Mouse (Mus musculus): ENCODE data around the gene 2210011C24Rik.
"Not testable (repeated sequence)": the region's sequence is repeated elsewhere in the genome, so short reads cannot be mapped to it uniquely, and the experiment has no call there.

Gene 2210011C24Rik

GRCm38 (mm10) chr8:83996567-83997505 lies 15.1 kb downstream of the 2210011C24Rik start:
- DNase-seq (ENCODE audit: low read depth in 2 of 2, low spot score in 2 of 2): peak; percentile 38 to 44

DNA sequence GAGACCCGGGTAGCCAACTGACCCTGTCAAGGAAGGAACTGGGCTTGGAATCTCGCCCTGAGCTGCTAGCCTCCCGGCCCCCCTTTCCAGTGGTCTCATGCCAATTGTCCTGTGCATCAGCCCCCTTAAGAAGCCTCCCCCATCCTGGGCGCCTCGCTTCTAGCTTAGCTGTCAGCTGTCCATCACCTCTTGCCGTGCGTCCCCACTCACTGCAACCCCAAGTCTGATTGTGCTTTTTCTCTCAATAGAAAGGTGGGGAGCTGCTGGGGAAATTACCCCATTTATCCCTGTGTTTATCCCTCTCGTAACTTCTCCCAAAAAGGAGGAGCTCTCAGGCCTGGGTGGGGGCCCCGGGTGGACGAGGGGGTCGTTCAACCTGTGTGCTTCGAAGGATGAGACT lies 16.0 kb downstream of the 2210011C24Rik start:
- no peak for DNase-seq (ENCODE audit: low read depth in 2 of 2, low spot score in 2 of 2)

GRCm38 (mm10) chr8:83994030-83994429 lies 17.9 kb downstream of the 2210011C24Rik start:
- no peak for DNase-seq (ENCODE audit: low read depth in 2 of 2, low spot score in 2 of 2)

DNA sequence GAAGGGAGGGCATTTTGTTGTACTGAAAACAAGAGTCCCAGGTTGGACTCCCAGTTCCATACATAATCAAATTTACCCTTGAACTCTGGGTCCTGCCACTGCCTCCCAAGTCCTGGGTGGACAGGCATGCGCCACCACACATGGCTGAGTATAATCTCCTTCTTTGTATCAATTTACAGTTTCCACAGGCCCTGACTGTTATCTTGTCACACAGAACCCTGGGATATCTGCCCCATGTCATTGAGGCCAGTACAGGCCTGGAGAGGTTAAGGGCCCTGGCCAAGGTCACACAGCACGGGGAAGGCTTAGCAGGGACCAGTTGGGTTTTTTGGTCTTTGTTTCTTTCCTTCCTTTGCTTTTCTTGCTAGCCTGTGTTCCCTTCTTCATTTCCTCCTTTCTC lies 19.5 kb downstream of the 2210011C24Rik start:
- DNase-seq (ENCODE audit: low read depth in 2 of 2, low spot score in 2 of 2): no peak

DNA sequence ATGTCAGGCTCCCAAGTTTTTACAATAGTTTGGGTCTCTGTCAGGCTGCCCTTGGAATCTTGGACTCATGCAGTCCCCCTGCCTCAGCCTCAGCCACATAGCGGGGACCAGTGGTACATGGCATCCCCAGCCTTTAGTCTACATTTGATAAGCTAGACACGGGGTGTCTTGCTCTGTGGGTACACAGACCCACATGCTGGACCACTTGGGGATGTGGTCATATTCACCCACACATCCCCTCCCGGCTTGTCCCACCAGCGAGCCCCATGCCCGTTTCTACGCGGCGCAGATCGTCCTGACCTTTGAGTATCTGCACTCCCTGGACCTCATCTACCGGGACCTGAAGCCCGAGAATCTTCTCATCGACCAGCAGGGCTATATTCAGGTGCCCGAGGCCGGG lies 21.8 kb downstream of the 2210011C24Rik start:
- no peak for DNase-seq (ENCODE audit: low read depth in 2 of 2, low spot score in 2 of 2)

GRCm38 (mm10) chr8:83989243-83989642 lies 22.7 kb downstream of the 2210011C24Rik start:
- DNase-seq (ENCODE audit: low read depth in 2 of 2, low spot score in 2 of 2): no peak

DNA sequence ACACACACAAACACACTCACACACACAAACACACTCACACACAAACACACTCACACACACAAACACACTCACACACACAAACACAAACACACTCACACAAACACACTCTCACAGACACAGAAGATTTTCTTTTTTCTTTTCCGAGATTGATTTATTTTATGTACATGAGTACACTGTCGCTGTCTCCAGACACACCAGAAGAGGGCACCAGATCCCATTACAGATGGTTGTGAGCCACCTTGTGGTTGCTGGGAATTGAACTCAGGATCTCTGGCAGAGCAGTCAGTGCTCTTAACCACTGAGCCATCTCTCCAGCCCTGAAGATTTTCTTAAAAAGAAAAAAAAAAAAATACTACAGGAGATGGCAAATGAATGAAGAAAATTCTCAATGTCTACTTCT lies 28.7 kb downstream of the 2210011C24Rik start:
- not testable (repeated sequence) for DNase-seq (ENCODE audit: low read depth in 2 of 2, low spot score in 2 of 2)

GRCm38 (mm10) chr8:83982449-83982848 lies 29.5 kb downstream of the 2210011C24Rik start:
- DNase-seq (ENCODE audit: low read depth in 2 of 2, low spot score in 2 of 2): no peak

DNA sequence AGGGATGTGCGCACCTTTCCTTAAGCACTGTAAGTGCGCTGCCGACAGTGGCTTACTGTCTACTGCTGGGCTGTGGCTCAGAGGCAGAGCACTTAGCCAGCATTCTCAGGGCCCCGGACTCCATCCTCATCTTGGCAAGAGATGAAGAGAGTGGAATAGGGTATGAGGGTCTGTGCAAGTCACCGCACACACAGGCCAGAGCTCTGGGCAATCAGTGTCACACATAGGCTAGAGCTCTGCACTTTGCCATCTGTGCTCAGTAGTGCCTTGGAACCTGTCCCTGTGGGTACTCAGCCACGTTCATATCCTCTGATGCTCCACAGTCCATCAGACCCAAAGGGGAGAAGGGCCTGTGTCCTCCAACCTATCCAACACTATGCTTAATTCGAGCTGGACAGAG lies 30.4 kb downstream of the 2210011C24Rik start:
- DNase-seq (ENCODE audit: low read depth in 2 of 2, low spot score in 2 of 2): no peak

DNA sequence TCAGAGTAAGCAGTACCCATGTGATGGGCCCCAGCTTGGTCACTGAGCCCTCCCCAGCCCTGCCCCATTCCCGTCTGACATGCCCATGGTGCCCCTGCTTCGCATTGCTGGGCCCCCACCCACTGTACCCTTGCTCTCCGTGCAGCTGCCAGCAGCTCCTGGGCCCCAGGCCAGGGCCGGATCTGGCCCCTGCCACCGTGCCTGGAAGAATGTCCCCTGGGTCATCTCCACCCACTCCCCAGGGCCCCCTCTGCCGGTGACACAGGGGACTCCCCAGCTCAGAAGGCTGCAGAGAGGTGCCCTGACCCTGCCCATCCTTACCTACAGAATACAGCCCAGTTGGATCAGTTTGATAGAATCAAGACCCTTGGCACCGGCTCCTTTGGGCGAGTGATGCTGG lies 31.1 kb downstream of the 2210011C24Rik start:
- DNase-seq (ENCODE audit: low read depth in 2 of 2, low spot score in 2 of 2): no peak

GRCm38 (mm10) chr8:83980250-83980649 lies 31.7 kb downstream of the 2210011C24Rik start:
- DNase-seq (ENCODE audit: low read depth in 2 of 2, low spot score in 2 of 2): no peak

- no peak for DNase-seq (ENCODE audit: low read depth in 2 of 2, low spot score in 2 of 2)
These were observed 33.8 kb downstream of the 2210011C24Rik start for GRCm38 (mm10) chr8:83978200-83978599.

DNA sequence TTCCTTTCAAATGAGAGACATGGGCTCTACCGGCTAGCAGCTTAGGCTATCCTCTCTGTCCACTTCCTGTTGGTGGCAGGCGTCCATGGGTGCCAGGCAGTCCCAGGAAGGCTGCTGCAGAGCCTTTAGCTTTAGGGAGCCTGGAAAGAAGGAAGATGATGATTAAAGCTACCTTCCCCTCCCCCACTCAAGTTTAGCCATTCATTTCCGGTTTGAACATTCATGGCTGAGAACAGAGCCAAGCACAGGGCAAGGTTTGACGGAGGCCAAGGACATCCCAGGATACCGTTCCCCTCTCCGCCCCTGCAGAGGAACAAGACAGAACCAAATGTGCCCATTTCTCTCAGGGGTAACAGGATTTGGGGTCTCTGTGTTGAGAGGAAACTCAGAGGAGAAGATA lies 34.3 kb downstream of the 2210011C24Rik start:
- no peak for DNase-seq (ENCODE audit: low read depth in 2 of 2, low spot score in 2 of 2)

DNA sequence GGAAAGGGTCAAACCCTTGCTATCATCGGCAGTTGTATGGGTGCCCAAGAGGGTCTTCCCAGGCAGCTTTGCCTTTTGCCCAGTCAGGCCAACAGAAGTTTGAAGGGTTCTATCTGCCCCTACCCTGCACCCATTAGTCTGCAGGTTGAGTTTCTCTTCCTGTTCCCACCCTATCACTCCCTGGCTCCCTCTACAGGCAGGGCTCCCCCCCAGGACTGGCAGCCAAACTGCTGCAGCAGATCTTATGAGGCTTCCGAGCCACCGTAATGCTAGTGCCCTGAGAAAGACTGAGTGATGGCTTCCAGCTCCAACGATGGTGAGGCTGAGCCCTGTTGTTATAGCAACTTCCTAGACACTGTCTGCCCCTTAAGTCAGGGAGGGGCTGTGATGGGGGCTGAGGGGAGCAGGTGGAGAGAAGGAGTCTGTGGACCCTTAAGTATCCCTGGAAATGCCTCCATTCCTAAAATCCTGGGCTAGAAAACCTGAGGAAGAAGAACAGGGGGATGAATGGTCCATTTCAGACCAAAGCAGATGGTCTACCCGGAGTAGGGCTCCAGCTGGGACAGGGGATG lies 35.1 kb downstream of the 2210011C24Rik start:
- no peak for DNase-seq (ENCODE audit: low read depth in 2 of 2, low spot score in 2 of 2)

GRCm38 (mm10) chr8:83976101-83976630 lies 35.8 kb downstream of the 2210011C24Rik start:
- peak; percentile 28 to 62 for DNase-seq (ENCODE audit: low read depth in 2 of 2, low spot score in 2 of 2)

DNA sequence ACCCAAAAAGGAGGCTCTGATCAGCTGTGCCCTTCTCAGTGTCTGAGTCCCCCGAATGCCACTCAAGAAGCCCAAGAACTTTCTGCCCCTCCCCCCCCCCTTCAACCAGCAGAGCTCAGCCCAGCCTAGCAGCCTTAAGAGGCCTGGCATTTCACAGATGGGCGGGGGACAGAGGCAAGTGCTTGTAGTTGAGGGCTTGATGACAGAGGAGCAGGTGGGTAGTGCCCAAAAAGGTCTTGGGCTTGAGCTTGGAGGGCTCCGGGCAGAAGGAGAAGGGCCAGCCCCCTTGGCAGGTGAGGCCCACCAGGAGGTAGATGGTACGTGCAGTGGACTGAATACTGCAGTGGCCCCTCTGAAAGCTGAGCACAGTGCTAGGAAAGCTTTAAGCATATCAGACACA lies 37.5 kb downstream of the 2210011C24Rik start:
- no peak for DNase-seq (ENCODE audit: low read depth in 2 of 2, low spot score in 2 of 2)

- no peak for DNase-seq (ENCODE audit: low read depth in 2 of 2, low spot score in 2 of 2)
These were observed 38.6 kb downstream of the 2210011C24Rik start for GRCm38 (mm10) chr8:83973161-83974031.

DNA sequence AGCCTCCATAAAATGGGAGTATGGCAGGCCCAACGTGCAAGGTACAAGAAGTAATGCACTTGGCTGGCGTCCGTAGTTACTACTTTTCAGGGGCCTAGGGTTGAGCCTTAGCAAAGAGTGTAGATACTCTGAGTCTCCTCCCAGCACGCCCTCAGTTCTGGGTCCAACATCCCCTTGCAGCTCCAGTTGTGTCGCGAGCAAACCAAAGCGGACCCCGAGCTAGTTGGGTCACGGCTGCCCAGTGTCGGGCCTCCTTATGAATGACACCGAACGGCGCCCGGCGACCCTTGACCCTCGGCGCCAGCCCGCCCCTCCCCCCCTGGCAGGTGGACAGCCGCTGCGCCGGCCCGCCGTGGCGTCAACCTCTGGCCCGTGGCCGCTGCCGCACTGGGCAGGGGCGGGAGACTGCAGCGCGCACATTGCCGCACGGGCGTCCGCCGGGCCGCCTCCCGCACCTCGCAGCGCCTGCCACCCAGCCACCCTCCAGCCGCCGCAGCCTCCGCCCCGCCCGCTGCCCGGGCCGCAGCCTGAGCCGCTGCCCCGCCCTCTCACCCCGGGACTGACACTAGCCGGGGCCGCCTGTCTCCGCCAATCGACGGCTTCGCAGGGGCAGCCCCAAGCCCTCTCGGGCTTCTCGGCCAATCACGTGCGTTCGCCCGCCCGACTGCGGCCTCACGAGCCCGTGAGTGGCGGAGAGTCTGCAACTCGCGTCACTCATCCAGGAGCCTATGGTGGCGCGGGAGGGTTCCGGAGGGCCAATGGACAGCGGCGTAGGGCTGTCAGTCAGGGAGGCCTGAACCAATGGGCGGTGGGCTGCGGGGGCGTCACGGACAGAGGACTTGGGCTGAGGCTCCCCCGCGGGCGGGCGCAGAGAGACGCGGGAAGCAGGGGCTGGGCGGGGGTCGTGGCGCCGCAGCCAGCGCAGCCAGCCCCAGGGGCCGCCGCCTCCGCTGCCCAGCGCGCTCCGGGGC lies 39.5 kb downstream of the 2210011C24Rik start, which contains the start of gene Prkaca:
Gene Prkaca, plus strand, starts transcription at position 844 of the 971 bp plus-strand sequence.
- DNase-seq (ENCODE audit: low read depth in 2 of 2, low spot score in 2 of 2): peak; percentile 95

DNA sequence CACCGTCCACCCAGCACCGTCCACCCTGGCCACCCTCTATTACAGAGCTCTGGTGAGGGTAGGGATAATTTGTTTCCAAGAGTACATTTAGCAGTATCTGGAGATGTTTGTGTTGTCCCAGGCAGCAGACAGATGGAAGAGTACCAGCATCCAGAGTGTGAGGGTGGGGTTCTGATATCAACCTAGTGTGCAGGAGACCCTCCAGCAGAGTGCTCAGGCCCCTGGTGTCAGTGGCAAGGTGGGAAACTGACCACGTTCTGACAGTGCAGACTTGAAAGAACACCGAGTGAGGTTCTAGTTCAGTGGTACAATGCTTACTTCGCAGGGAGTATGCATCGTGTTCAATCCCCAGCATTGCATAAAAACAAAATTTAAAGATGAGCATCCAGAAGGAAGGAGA lies 40.3 kb downstream of the 2210011C24Rik start:
- no peak for DNase-seq (ENCODE audit: low read depth in 2 of 2, low spot score in 2 of 2)

DNA sequence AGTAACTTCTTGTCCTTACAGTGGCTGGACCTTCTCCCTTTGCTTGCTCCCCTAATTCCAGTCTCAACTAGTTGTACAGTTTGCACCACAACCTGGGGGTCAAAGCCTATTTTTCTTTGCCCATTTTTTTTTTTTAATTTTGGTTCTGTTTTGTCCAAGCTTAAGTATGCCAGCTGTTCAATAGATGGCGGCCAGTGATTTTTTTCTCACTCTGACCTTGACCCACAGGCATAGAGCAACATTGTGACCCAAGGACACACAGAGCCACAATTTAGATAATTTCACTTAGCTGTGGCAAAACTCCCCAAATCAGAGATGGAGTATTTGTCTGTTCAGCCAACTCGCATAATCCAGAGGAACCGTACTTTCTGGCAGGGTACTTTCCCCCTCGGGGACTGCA lies 40.9 kb downstream of the 2210011C24Rik start:
- no peak for DNase-seq (ENCODE audit: low read depth in 2 of 2, low spot score in 2 of 2)
